Mouse (Mus musculus): ENCODE measurements at regions not wholly inside any gene's neighbourhood (a gene's known extent, or its start where the extent isn't known, plus 50 kb on each side); places are given as distances from the start of the nearest gene placed in this dataset.

DNA sequence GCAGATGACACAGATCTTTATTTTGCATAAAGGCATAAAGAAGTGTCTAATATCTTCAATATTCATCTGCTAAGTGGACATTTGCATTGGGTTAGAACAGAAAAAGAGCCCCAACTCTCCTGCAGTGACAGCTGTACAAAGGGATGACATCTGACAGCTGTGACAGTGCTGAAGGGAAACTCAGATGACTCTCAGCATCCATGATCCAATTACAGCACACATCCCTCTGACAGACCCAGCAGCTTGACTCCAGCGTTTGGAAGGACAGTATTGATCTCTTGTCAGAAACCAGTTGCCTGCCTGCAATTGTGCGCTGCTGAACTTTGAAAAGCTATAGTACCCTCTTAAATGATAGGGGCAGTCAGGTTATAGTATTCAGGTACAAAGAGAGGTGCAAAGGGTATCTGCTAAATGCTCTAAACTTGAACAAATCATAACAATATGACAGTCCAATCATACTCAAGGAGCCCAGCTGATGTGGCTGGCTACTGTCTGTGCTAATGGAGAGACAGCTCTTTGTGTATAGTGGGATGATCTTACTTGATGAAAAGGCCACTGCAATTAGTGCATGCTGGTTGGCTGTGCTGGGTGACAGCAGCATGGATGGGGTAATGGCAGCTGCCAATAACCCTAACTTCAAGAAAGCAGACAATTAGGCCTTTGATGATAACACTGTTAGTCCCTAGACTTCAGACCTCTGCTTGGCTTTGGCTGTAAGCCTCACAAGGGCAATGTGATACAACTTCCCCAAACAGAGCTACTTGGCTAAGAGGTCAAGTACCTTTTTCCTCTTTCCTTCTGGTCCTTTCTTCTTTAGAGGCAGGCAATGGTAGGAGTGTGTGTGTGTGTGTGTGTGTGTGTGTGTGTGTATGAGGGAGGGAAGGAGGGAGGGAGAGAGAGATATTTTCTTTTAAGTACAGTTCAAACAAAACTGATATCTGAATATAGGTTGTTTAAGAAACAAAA lies 662.9 kb downstream of the Nr4a2 start:
- H3K4me3 ChIP-seq (ENCODE audit: low read depth, low read length), result no peak overlapping the region
- no peaks in the 10 kb centered on the region; the same call in 1 of the 2 replicates for H3K4me1 ChIP-seq (ENCODE audit: control insufficient read depth, insufficient read depth, low read length)
- no peak overlapping the region for H3K27ac ChIP-seq (ENCODE audit: low read depth, low read length)
- peak; percentile 76 for ATAC-seq (ENCODE audit: low FRiP score)
- no peaks in the 10 kb centered on the region for H3K27me3 ChIP-seq (ENCODE audit: control insufficient read depth, insufficient read depth, low read length)
- H3K9ac ChIP-seq (ENCODE audit: low read length), result no peak overlapping the region
- H3K9me3 ChIP-seq (ENCODE audit: control insufficient read depth, low read length), result no peaks in the 10 kb centered on the region
- no peaks in the 10 kb centered on the region for H3K36me3 ChIP-seq (ENCODE audit: control insufficient read depth, insufficient read depth, low read length)
- DNase-seq (ENCODE audit: low spot score, missing footprints), result peak; percentile 87
- WGBS, result 59% methylated on average over 2 of the region's 2 CpGs
- H3K4me2 ChIP-seq, result no peak overlapping the region

DNA sequence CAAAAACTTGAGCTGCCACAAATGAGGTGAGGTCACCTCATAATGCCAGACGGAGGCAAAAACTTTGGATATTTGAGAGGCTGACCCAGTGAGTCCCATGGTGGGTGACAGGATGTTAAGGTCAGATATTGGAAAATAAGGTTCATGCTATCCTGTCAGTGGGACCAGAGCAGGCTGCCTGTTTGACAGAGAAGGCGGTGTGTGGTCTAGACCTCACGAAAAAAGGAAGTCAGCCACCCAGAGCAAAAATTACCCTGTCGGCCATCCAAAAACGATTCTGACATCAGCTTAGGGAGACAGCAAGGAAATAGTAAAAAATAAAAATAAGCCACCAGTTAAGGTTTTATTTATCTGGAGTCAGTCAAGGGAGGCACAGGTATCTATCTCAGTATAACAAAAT lies 664.4 kb downstream of the Nr4a2 start:
- no peak overlapping the region for H3K9ac ChIP-seq (ENCODE audit: low read length)
- no peak overlapping the region for H3K4me2 ChIP-seq
- H3K27ac ChIP-seq (ENCODE audit: low read depth, low read length), result no peak overlapping the region
- DNase-seq (ENCODE audit: low spot score, missing footprints), result no peak
- 65% methylated on average over 5 of the region's 5 CpGs for WGBS
- no peaks in the 10 kb centered on the region for H3K27me3 ChIP-seq (ENCODE audit: control insufficient read depth, insufficient read depth, low read length)
- ATAC-seq (ENCODE audit: low FRiP score), result no peak
- peaks cover 4% of the 10 kb centered on the region for H3K4me1 ChIP-seq (ENCODE audit: control insufficient read depth, insufficient read depth, low read length)
- no peaks in the 10 kb centered on the region for H3K36me3 ChIP-seq (ENCODE audit: control insufficient read depth, insufficient read depth, low read length)
- no peak overlapping the region for H3K4me3 ChIP-seq (ENCODE audit: low read depth, low read length)
- no peaks in the 10 kb centered on the region for H3K9me3 ChIP-seq (ENCODE audit: control insufficient read depth, low read length)

DNA sequence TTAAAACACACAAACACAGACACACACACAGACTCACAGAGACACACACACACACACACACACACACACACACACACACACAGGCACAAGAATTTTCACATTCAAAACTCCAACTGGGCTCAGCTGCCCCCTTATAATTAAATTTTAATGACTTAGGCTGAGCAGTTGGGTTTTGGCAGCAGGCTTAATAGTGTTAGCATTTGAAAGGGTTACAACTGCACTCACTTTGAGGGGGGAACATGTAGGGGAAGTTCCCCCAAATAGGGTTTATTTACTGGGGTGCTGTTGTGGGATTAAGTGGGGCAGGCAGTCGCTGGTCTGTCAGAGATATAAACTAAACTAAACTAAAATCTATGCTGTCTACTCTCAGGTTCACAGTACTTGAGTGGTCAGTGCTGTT lies 666.2 kb downstream of the Nr4a2 start:
- ATAC-seq (ENCODE audit: low FRiP score) (no peak; the same call in 1 of the 2 replicates), DNase-seq (ENCODE audit: low spot score, missing footprints) (peak; percentile 67)
- Histone ChIP-seq H3K27ac (ENCODE audit: low read depth, low read length) (no peak overlapping the region), H3K9ac (ENCODE audit: low read length) (no peak overlapping the region), H3K4me2 (no peak overlapping the region), H3K36me3 (ENCODE audit: control insufficient read depth, insufficient read depth, low read length) (no peaks in the 10 kb centered on the region), H3K9me3 (ENCODE audit: control insufficient read depth, low read length) (no peaks in the 10 kb centered on the region), H3K4me3 (ENCODE audit: low read depth, low read length) (no peak overlapping the region), H3K4me1 (ENCODE audit: control insufficient read depth, insufficient read depth, low read length) (peaks cover 4% of the 10 kb centered on the region), H3K27me3 (ENCODE audit: control insufficient read depth, insufficient read depth, low read length) (no peaks in the 10 kb centered on the region)
- 18% methylated on average over 1 of the region's 1 CpGs for WGBS

DNA sequence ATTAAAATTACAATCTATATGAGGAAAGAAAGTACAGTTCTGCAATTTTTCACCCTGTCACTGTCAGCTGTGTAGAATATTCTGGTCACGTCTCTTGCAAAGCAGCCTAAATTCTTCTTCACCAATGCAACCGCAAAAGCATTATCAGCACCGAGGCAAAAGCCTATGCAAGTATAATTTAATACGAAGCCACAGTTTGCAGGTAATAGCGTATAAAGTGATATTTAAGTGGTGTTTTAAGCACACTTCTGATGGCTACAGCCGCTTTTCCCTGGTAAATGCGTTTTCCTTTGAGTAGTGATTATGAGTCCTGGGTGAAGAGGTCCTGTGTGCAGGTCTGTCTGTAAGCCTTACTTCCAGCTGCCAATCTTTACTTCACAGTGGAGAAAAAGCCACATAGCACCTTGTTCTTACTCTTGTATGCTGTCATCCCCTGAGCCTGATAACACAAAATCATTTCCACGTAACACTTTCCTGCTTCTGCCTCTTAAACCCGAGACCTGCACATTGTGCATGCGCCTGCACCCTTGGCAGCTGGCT lies 667.9 kb downstream of the Nr4a2 start:
- Histone ChIP-seq H3K4me1 (ENCODE audit: control insufficient read depth, insufficient read depth, low read length) (peaks cover 4% of the 10 kb centered on the region), H3K36me3 (ENCODE audit: control insufficient read depth, insufficient read depth, low read length) (no peaks in the 10 kb centered on the region), H3K27me3 (ENCODE audit: control insufficient read depth, insufficient read depth, low read length) (no peaks in the 10 kb centered on the region), H3K27ac (ENCODE audit: low read depth, low read length) (no peak overlapping the region), H3K4me2 (no peak overlapping the region), H3K9ac (ENCODE audit: low read length) (no peak overlapping the region), H3K4me3 (ENCODE audit: low read depth, low read length) (no peak overlapping the region), H3K9me3 (ENCODE audit: control insufficient read depth, low read length) (no peaks in the 10 kb centered on the region)
- ATAC-seq (ENCODE audit: low FRiP score) (no peak), DNase-seq (ENCODE audit: low spot score, missing footprints) (peak; percentile 86)
- WGBS, result 69% methylated on average over 10 of the region's 10 CpGs

DNA sequence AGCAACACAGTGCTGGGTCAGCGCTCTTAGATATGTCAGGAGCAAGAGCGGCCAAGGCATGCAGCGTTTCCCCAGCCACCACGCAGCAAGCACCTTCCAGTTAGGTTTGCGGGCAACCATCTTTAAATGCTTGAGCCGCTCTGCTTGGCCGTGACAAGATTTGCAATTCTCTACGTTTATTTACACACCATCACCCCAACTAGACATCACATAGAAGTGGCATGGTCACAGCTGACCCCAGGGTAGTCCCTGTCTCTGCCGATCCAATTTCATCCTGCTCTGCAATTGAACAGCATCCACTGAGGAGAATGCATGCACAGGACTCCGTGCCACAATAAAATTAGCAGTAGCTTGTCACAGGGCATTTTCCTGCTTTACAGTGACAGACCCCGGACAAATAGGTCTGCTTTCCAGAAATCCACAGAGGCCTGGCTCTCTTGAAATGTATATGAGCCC lies 669.2 kb downstream of the Nr4a2 start:
- no peaks in the 10 kb centered on the region for H3K9me3 ChIP-seq (ENCODE audit: control insufficient read depth, low read length)
- H3K9ac ChIP-seq (ENCODE audit: low read length), result peak overlapping the region; percentile 27; the same call in 1 of the 2 replicates
- H3K36me3 ChIP-seq (ENCODE audit: control insufficient read depth, insufficient read depth, low read length), result no peaks in the 10 kb centered on the region
- H3K4me3 ChIP-seq (ENCODE audit: low read depth, low read length), result peak overlapping the region; percentile 4; the same call in 1 of the 2 replicates
- peaks cover 4% of the 10 kb centered on the region for H3K4me1 ChIP-seq (ENCODE audit: control insufficient read depth, insufficient read depth, low read length)
- DNase-seq (ENCODE audit: low spot score, missing footprints) (peak; percentile 91), ATAC-seq (ENCODE audit: low FRiP score) (peak; percentile 87)
- 4% methylated on average over 11 of the region's 11 CpGs for WGBS
- H3K27me3 ChIP-seq (ENCODE audit: control insufficient read depth, insufficient read depth, low read length), result no peaks in the 10 kb centered on the region
- H3K27ac ChIP-seq (ENCODE audit: low read depth, low read length), result peak overlapping the region; percentile 44; the same call in 1 of the 2 replicates
- peak overlapping the region; percentile 36 for H3K4me2 ChIP-seq

- Histone ChIP-seq H3K4me1 (ENCODE audit: control insufficient read depth, insufficient read depth, low read length) (no peaks in the 10 kb centered on the region), H3K27me3 (ENCODE audit: control insufficient read depth, insufficient read depth, low read length) (no peaks in the 10 kb centered on the region), H3K9me3 (ENCODE audit: control insufficient read depth, low read length) (no peaks in the 10 kb centered on the region), H3K4me3 (ENCODE audit: low read depth, low read length) (no peak overlapping the region), H3K36me3 (ENCODE audit: control insufficient read depth, insufficient read depth, low read length) (no peaks in the 10 kb centered on the region), H3K4me2 (no peak overlapping the region), H3K9ac (ENCODE audit: low read length) (no peak overlapping the region), H3K27ac (ENCODE audit: low read depth, low read length) (no peak overlapping the region)
- ATAC-seq (ENCODE audit: low FRiP score) (no peak), DNase-seq (ENCODE audit: low spot score, missing footprints) (no peak)
- 83% methylated on average over 10 of the region's 10 CpGs for WGBS
These were observed 682.9 kb downstream of the Nr4a2 start for GRCm38 (mm10) chr2:56440916-56441315.
